ENCODE assay signal across 21 mouse cellular contexts in genomic region chr15:99999390-99999789, GRCm38 (mm10). TPM values are rescaled to one million over a fixed set of nuclear protein-coding genes. Genes with fewer than 3 reads are reported as not detected.
"Had no signal": no experiment of that assay in that cellular context is flagged by ENCODE, and none has a peak within 500 bp of the region (broad histone marks: within the 10 kb centered on the region; RNA-seq: fewer than 3 reads in every experiment).

No protein-coding gene starts in this region.

- H3K4me1 ChIP-seq: limb, embryonic 10.5 days; limb, embryonic 13.5 days; liver, embryonic 13.5 days; megakaryocyte, embryonic 14.5 days; midbrain, embryonic 10.5 days; neural tube, embryonic 13.5 days; stomach, embryonic 15.5 days had no signal

- H3K27ac ChIP-seq: limb, embryonic 10.5 days; limb, embryonic 13.5 days; liver, embryonic 13.5 days; midbrain, embryonic 10.5 days; neural tube, embryonic 13.5 days; stomach, embryonic 15.5 days had no signal

- H3K4me3 ChIP-seq: limb, embryonic 10.5 days; limb, embryonic 13.5 days; liver, embryonic 13.5 days; megakaryocyte, embryonic 14.5 days; midbrain, embryonic 10.5 days; myocyte; neural tube, embryonic 13.5 days; stomach, embryonic 15.5 days had no signal

- DNase-seq: kidney, adult 18-20 months; kidney, adult 9 months; kidney, postnatal 14 days; kidney, postnatal 4 days; liver; liver, embryonic 13.5 days; lung, adult 2 months; lung, postnatal 4 days; midbrain, embryonic 14.5 days; thymus, postnatal 4 days had no signal

- H3K9ac ChIP-seq: limb, embryonic 13.5 days; liver, embryonic 13.5 days; neural tube, embryonic 13.5 days; stomach, embryonic 15.5 days had no signal

- H3K27me3 ChIP-seq: limb, embryonic 13.5 days; liver, embryonic 13.5 days; megakaryocyte, embryonic 14.5 days; neural tube, embryonic 13.5 days; stomach, embryonic 15.5 days had no signal

- ATAC-seq: intestine, embryonic 16.5 days had no signal

- H3K9me3 ChIP-seq: limb, embryonic 10.5 days; limb, embryonic 13.5 days; liver, embryonic 13.5 days; megakaryocyte, embryonic 14.5 days; midbrain, embryonic 10.5 days; neural tube, embryonic 13.5 days; stomach, embryonic 15.5 days had no signal

- H3K4me2 ChIP-seq: limb, embryonic 13.5 days; liver, embryonic 13.5 days; neural tube, embryonic 13.5 days; stomach, embryonic 15.5 days had no signal

RNA-seq across cellular contexts. Expression of gene Fam186a, which starts 32.5 kb away (rescaled TPM):
- polyA plus RNA-seq: intestine, embryonic 16.5 days; limb, embryonic 10.5 days; liver, embryonic 13.5 days; liver, embryonic 16.5 days; lung, embryonic 16.5 days; midbrain, embryonic 10.5 days; midbrain, embryonic 14.5 days; neural tube, embryonic 13.5 days; small intestine, adult 2 months; stomach, embryonic 15.5 days had no signal
